Mouse (Mus musculus): ENCODE data around the gene Ooep.
"Not testable (repeated sequence)": the region's sequence is repeated elsewhere in the genome, so short reads cannot be mapped to it uniquely, and the experiment has no call there.

- not testable (repeated sequence) for TF ChIP-seq CTCF, EP300 (IDR thresholded peaks at IDR 0.05; ENCODE audit: low read depth)
These were observed 36.0 kb downstream of the Ooep start for GRCm38 (mm10) chr9:78342494-78342893.

Measured in liver, postnatal 0 days (tissue).